Mouse (Mus musculus): ENCODE data around the gene Cyp3a59.
"Not testable (repeated sequence)": the region's sequence is repeated elsewhere in the genome, so short reads cannot be mapped to it uniquely, and the experiment has no call there.

Gene Cyp3a59

DNA sequence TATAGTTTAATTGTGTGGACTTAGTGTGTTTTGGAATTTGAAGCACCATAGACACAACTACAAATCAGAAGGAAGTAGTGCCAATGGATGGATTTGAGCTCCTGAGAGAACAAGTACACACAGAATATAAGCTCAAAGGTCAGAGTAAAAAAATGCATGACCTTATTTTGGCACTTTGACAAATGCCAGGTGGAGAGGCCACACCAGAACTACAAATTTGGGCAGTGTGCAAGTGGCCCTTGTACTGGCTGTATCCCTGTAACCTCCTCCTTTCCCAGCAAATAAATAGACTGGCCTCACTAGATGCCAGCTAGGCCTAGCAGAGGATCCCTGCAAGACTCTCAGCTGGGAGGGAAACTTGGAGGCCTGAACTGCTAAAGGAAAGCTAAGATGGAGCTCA is at the start of gene Cyp3a59:
TSS of gene Cyp3a59 (plus strand) at position 313 of the 400 bp plus-strand sequence.
- not testable (repeated sequence) for DNase-seq (ENCODE audit: low spot score)

DNA sequence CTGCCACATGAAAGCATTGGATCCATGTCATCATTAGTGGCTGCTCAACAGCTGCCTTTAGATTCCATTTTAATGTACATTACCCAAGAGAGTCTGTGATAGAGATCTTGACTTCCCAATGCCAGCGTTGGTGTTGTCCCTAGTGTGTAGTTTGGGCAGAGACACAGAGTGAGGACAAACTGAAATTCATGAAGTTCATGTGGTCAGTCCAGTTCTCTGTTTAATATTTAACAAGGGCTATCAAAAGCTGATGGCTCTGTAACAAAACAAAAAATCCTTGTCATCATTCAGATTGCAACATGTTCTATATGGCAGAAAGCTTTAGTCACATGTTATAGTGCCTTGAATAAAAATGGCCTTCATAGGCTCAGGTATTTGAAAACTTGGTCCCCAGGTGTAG is 9.0 kb upstream of the Cyp3a59 start:
- no peak for DNase-seq (ENCODE audit: low spot score)

DNA sequence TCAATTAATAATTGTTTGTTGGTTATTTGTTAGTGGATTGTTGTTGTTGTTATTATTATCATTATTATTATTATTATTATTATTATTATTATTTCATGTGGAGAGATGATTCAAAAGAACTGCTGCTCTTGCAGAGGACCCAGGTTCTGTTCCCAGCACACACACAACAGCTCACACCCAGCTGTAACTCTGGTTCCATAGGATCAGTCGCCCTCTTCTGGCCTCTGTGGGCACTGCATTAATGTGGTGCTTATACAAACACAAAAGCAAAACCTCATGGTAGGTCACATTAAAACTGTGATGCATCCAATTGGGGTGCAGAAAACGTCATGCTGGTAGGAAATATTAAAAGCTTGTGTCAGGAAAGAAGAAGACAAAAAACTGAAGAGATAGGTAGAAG is 68.8 kb downstream of the Cyp3a59 start:
- DNase-seq (ENCODE audit: low spot score): no peak

DNA sequence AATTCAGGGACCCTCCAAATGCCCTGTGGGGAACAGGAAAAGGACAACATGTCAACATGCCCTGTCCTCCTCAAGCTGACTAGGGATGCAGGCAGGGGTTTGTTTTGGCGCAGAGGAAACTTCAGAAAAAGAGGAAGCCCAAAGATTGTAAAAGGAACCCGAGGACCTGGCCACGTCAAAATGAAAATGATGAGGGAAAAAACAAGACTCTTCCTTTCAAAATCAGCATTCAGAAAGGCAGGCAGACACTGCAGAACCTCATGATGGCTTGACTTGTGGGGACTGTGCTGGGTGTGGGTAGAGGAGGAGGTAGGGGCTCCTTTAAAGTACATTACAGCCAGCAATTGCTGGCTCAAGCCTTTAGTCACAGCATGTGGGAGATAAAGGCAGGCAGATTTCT is 71.4 kb downstream of the Cyp3a59 start:
- DNase-seq (ENCODE audit: low spot score): no peak

DNA sequence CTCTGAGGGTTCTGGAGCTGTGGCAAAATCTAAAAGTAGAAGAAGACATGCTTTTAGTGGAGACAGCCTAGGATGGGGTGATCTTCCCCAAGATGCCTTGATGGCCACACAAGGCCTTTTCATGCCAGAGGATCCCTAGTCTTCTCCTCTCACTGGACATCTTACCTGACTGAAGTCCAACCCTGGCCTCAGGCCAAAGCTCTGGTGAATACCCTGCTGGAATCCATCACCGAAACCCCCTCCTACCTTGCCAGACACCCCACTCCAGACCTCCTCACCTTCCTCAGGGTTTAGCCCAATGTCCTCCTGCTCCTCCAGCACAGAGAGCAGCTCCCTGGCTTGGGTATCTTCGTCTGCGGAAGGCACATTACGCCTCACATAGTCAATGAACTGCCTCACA is 79.3 kb downstream of the Cyp3a59 start:
- DNase-seq (ENCODE audit: low spot score): not testable (repeated sequence)

DNA sequence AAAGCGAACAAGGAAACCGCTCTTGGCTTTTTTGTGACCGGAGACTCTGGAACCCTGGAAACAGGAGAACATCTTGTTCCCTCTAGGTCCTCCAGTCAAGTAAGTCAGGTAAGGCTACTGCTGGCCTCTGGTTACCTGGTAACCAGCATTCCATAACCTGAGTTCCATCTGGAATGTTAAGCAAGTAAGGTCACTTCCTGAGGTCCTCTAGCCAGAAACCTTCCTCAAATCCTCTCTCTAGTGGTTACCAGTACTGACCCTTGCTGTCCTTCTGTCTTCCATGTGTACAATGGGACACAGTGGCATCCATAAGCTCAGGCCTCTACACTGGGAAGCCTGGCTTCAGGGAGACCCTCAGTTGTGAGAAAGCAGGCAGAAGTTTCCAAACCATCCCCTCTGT is 81.4 kb downstream of the Cyp3a59 start, which contains the start of gene Gm5565:
TSS of gene Gm5565 (minus strand) at position 101 of the 400 bp plus-strand sequence.
- DNase-seq (ENCODE audit: low spot score): not testable (repeated sequence)
